Mouse (Mus musculus) kidney, postnatal 14 days (tissue): ENCODE measurements at regions not wholly inside any gene's neighbourhood (a gene's known extent, or its start where the extent isn't known, plus 50 kb on each side); places are given as distances from the start of the nearest gene placed in this dataset.

Experiments used
- DNase-seq: peaks from one replicate; pipeline ENCODE4 v3.0.0; 2022; ENCODE audit warnings: mixed read lengths

DNA sequence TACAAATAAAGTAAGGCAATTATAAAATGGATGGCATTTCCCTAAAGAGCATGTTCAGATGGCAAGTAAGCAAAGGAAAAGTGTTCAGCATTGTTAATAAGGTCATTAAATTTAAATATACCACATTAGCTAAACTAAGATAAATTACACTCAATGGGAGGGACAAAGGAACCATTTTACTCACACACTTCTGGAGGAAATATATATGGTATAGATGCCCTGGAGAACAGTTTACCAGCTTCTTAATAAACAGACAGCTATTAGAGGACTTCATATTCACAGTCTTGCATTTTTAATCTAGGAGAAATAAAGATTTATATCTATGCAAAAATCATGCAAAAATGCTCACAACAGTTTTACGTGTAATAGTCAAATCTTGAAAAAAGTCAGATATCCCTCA, 183.8 kb downstream of the Dthd1 start:
- DNase-seq = no peak

DNA sequence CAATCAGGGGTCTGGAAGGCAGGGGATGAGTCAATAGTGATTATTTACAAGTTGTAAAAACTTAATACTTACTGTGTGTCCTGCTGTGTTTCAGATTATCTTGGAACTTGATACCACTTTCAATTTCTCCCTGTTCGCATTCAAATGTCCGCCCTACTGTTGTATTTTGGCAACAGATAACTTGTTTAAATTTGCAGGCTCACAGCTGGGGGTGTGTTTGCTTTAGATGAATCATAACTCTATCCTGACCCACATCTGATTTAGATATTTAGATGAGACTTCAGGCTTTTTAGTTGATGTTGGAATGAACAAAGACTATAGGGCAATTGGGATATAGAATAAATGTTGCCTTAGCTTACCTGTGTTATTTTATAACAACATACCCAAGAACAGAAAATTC, 220.8 kb downstream of the Dthd1 start:
- no peak for DNase-seq

DNA sequence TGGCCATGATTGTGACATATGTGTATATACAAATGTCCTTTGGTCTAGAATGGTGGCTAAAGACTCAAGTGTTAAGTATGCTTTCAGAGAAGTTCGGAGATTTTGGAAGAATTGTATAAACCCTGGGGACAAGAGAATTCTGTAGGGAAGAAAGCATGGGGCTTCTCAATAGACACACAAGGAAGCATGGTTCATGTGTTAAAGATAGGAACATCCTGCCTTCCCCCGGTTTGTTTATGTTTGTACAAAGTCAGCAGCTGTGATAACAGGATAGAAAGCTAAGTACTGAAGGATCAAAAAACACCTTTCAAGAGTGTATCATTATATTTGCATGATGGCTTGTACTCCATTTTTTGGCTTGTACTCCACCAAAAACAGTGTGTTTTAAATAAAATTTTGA, 232.1 kb downstream of the Dthd1 start:
- no peak for DNase-seq

- DNase-seq = no peak
These were observed 249.7 kb downstream of the Dthd1 start for GRCm38 (mm10) chr5:63063301-63063700.

DNA sequence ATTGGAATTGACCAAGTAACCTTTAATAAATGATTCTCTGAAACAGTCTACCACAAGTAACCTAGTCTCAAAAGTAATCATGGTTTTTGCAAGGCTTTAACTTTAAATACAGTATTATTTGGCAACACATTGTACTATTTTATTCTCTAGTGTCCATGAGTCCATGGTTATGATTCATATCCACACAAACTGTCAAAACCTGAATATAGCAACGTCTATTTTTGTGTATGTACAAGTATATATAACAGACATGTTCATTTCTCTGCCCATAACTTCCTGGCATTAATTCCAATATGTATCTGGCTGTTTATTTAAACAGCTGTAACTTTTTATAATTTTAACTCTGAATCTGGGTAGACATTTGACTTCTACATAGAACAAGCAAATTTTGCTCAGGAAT, 253.2 kb downstream of the Dthd1 start:
- DNase-seq = no peak

DNA sequence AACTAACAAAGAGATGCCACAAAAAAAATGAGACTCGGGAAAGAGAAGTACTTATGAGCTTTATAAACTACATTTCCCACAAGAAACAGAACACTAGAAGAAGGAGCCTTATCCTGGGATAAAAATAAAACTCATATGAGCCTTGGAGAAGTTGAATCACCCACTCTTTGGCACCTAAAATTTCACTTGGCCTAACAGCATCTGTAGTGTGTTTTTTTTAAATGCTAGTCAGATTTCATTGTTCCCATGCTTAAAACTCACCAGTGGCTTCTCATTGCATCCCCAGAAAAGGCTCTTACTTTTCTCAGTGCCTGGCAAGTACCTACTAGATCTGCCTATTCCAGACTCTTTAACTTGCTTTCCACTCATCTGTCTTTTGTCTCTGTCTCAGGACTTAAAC, 284.5 kb downstream of the Dthd1 start:
- no peak for DNase-seq

GRCm38 (mm10) chr5:63132552-63132951, 318.9 kb downstream of the Dthd1 start:
- no peak for DNase-seq

GRCm38 (mm10) chr5:63137957-63138356, 324.3 kb downstream of the Dthd1 start:
- DNase-seq = no peak

GRCm38 (mm10) chr5:63169687-63170086, 356.1 kb downstream of the Dthd1 start:
- DNase-seq = no peak

DNA sequence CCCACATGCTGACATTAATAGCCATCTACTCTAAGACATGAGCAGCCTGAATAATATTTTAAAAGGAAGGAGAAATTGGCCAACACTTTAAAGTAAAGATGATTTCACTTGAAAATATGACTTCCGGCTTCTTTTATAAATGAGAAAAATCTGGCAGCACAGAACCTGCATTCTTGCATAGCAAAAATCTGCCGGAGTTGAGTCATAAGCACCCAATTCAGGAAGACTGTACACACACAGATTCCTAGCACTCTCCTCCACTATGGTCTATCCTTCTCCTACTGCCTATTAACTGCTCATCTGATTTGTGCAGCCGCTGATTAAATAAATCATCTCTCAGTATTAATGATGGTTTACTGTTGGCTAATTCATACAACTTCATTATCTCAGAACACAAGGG, 356.9 kb downstream of the Dthd1 start:
- DNase-seq = no peak

- DNase-seq = no peak
These were observed 399.8 kb downstream of the Dthd1 start for GRCm38 (mm10) chr5:63213381-63213780.

DNA sequence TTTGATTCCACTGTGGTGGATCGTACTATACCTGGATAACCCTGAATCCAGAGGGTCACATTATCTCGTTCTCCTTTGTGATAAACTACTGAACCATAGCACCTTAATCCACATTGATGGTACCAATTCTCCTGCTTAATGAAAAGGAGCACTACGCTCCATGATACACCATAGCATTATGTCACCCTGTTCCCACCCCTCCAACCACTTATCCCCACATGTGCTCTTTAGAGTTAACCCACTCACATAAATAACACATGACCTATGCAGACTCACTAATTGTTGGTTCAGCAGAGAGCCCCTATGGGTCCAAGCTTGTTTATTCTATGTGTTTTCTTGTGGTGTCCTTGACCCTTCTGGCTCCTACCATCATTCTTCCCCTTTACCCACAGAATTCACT, 405.8 kb downstream of the Dthd1 start:
- DNase-seq = no peak

DNA sequence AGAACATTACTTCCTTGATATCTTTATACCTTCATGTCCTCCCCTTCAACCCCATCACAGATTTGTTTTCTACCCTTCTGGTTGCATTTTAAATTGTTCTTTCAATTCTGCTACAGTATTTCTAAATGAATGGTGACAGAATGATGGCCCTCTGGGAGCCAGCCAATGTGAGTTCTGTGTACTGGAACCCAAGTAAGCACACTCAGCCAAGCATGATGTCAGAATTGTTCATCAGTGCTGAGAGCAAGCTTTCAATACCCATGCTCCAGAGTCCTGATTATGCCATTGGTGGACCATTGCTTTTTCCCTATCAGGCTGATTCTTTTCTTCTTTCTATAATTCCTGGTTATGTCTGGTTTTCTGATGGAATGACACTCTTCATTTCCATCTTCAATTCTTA, 386.3 kb upstream of the Nwd2 start:
- peak; percentile 2 for DNase-seq
